10 mouse cellular contexts compared by ENCODE assay signal in the genomic region with DNA sequence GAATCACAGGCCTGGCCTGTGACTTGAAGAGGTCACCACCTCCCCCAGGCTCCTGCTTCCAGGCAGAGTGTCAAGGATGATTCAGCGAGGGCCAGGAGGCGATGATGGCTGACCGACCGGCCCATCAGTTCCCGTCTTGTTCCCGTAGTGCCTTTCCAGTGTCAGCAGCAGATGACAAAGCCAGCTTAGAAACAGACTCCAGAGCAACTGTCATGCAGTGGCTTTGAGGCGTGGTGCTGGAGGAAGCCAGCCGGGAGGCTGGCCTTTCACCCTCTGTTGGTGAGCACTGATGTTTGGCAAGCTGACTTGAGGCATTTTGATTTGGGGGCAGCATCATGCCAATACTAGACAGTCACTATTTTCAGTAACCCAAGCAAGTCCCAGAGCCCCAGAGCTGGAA. TPM values are rescaled to one million over a fixed set of nuclear protein-coding genes. Genes with fewer than 3 reads are reported as not detected.
DNase-seq lines count a peak whose midpoint lies in the region; ATAC-seq and TF ChIP-seq lines count a peak whose summit lies in the region.
"Had no signal": no experiment of that assay in that cellular context is flagged by ENCODE, and none has a peak within 500 bp of the region (broad histone marks: within the 10 kb centered on the region; RNA-seq: fewer than 3 reads in every experiment).

No protein-coding gene starts in this region.

- H3K4me1 ChIP-seq in lung, postnatal 0 days (ENCODE audit: insufficient read depth, low read depth, low read length): peaks cover 35% of the 10 kb centered on the region; the same call in 1 of the 2 replicates
- H3K4me1 ChIP-seq in heart, embryonic 11.5 days (ENCODE audit: control insufficient read depth, insufficient read depth, low read length): peaks cover 75% of the 10 kb centered on the region
- H3K4me1 ChIP-seq in midbrain, embryonic 11.5 days (ENCODE audit: control insufficient read depth, insufficient read depth, low read length): peaks cover 83% of the 10 kb centered on the region

- no peaks in the 10 kb centered on the region for H3K27me3 ChIP-seq in lung, postnatal 0 days (replicated peaks; ENCODE audit: insufficient read depth, low read length)
- H3K27me3 ChIP-seq in heart, embryonic 11.5 days (ENCODE audit: control insufficient read depth, insufficient read depth, low read length): peaks cover 44% of the 10 kb centered on the region
- H3K27me3 ChIP-seq in midbrain, embryonic 11.5 days (ENCODE audit: control insufficient read depth, insufficient read depth, low read length): no peaks in the 10 kb centered on the region
- H3K27me3 ChIP-seq: CH12.LX; limb, embryonic 15.5 days had no signal

- no peak overlapping the region for H3K4me3 ChIP-seq in lung, postnatal 0 days (ENCODE audit: low read depth, low read length)
- no peak overlapping the region for H3K4me3 ChIP-seq in heart, embryonic 11.5 days (ENCODE audit: low read depth, low read length)
- peak overlapping the region; percentile 13; the same call in 1 of the 2 replicates for H3K4me3 ChIP-seq in midbrain, embryonic 11.5 days (ENCODE audit: low read depth, low read length)
- H3K4me3 ChIP-seq: limb, embryonic 15.5 days had no signal

- no peak overlapping the region for H3K27ac ChIP-seq in lung, postnatal 0 days (ENCODE audit: low read length)
- H3K27ac ChIP-seq in heart, embryonic 11.5 days (ENCODE audit: low read depth, low read length): no peak overlapping the region
- H3K27ac ChIP-seq in midbrain, embryonic 11.5 days (ENCODE audit: low read depth, low read length): peak overlapping the region; percentile 65
- H3K27ac ChIP-seq: limb, embryonic 15.5 days had no signal

- TF ChIP-seq CTCF in lung, postnatal 0 days (IDR thresholded peaks at IDR 0.05): no peak

- 60% methylated on average over 8 of the region's 8 CpGs for WGBS in lung, postnatal 0 days
- WGBS in heart, embryonic 11.5 days (ENCODE audit: insufficient replicate concordance): 19% methylated on average over 8 of the region's 8 CpGs
- 7% methylated on average over 8 of the region's 8 CpGs for whole genome bisulfite sequencing in midbrain, embryonic 11.5 days

- no peak overlapping the region for H3K4me2 ChIP-seq in lung, postnatal 0 days (replicated peaks; ENCODE audit: low read depth, low read length)
- H3K4me2 ChIP-seq in heart, embryonic 11.5 days: 0 out of 2 replicates have a peak overlapping the region, but pooled peaks have one; percentile 9
- peak overlapping the region; percentile 99 for H3K4me2 ChIP-seq in midbrain, embryonic 11.5 days

- H3K9me3 ChIP-seq in lung, postnatal 0 days (ENCODE audit: low read length): no peaks in the 10 kb centered on the region
- no peaks in the 10 kb centered on the region for H3K9me3 ChIP-seq in heart, embryonic 11.5 days (replicated peaks; ENCODE audit: control insufficient read depth, low read length)
- no peaks in the 10 kb centered on the region for H3K9me3 ChIP-seq in midbrain, embryonic 11.5 days (ENCODE audit: control insufficient read depth, low read length)
- H3K9me3 ChIP-seq: limb, embryonic 15.5 days had no signal

- H3K9ac ChIP-seq in lung, postnatal 0 days (replicated peaks; ENCODE audit: low read depth): no peak overlapping the region
- H3K9ac ChIP-seq in heart, embryonic 11.5 days (ENCODE audit: low read depth, low read length): no peak overlapping the region
- H3K9ac ChIP-seq in midbrain, embryonic 11.5 days (ENCODE audit: low read length): no peak overlapping the region; the same call in 1 of the 2 replicates
- H3K9ac ChIP-seq: limb, embryonic 15.5 days had no signal

- peak; percentile 9; the same call in 1 of the 2 replicates for ATAC-seq in lung, postnatal 0 days
- no peak for ATAC-seq in heart, embryonic 11.5 days (replicated peaks; ENCODE audit: insufficient number of reproducible peaks, low FRiP score, low TSS enrichment)
- no peak; the same call in 1 of the 2 replicates for ATAC-seq in midbrain, embryonic 11.5 days (ENCODE audit: low FRiP score)

- peak; percentile 29 to 40 for DNase-seq in cerebellum, adult 18-20 months
- no peak for DNase-seq in cerebellum, postnatal 14 days
- DNase-seq in lung, postnatal 0 days (ENCODE audit: low spot score): peak; percentile 44
- DNase-seq in lung, postnatal 25 days (ENCODE audit: low spot score): no peak
- DNase-seq in midbrain, embryonic 11.5 days (ENCODE audit: low spot score, missing footprints): no peak
- DNase-seq in spleen, postnatal 10 days (ENCODE audit: low spot score in 2 of 2): no peak
- DNase-seq in testis, postnatal 14 days (ENCODE audit: low spot score): no peak

- H3K36me3 ChIP-seq in lung, postnatal 0 days (ENCODE audit: insufficient read depth, low read length): no peaks in the 10 kb centered on the region
- H3K36me3 ChIP-seq in heart, embryonic 11.5 days (ENCODE audit: control insufficient read depth, insufficient read depth, low read length): no peaks in the 10 kb centered on the region
- H3K36me3 ChIP-seq in midbrain, embryonic 11.5 days (ENCODE audit: control insufficient read depth, insufficient read depth, low read length): peaks cover 5% of the 10 kb centered on the region; the same call in 1 of the 2 replicates

- TF ChIP-seq EP300 in lung, postnatal 0 days (IDR thresholded peaks at IDR 0.05): no peak

RNA-seq across cellular contexts. Expression of gene Tle3, which starts 6.3 kb away (rescaled TPM):
- polyA plus RNA-seq in lung, postnatal 0 days (2015; fragmentation: Nextera tagmentation; extraction: Ambion mirVana): 16.2 and 16.3 TPM in 2 replicates
- 9.3 and 11.4 TPM in 2 replicates for polyA plus RNA-seq in heart, embryonic 11.5 days (2014; fragmentation: Nextera tagmentation; extraction: Ambion mirVana)
- polyA plus RNA-seq in midbrain, embryonic 11.5 days (2014; fragmentation: Nextera tagmentation; extraction: Ambion mirVana): 38.2 and 38.9 TPM in 2 replicates

Comparison
In these comparisons a context has a peak if more than half of its experiments do, and no peak if none do; other contexts are left out.
1. DNase-seq: peak in cerebellum, adult 18-20 months (2 of 2) and lung, postnatal 0 days (single experiment); none in cerebellum, postnatal 14 days (0 of 2), lung, postnatal 25 days (single experiment), midbrain, embryonic 11.5 days (single experiment), spleen, postnatal 10 days (0 of 2) and testis, postnatal 14 days (single experiment).